In the genomic region with DNA sequence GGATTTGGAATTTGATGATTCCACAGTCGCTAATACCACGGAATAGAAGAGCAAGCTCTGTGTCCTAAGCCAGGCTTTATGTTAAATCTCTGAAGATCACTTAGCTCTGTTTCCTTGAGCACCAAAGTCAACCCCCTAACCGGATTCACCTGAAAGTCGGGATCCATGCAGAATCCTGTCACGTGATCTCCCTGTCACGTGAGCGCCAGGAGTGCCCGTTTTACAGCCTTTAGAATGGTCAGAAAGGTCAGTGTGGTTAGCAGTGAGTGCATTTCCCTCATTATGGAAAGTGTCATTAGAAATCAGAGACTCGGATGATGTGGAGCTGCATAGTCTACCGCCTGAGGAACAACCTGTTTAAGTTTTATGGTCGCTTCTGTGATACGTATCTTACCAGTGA, we compare ENCODE assay signal across 18 mouse cellular contexts. TPM values are rescaled to one million over a fixed set of nuclear protein-coding genes. Genes with fewer than 3 reads are reported as not detected.
DNase-seq lines count a peak whose midpoint lies in the region; ATAC-seq and TF ChIP-seq lines count a peak whose summit lies in the region.
"Had no signal": no experiment of that assay in that cellular context is flagged by ENCODE, and none has a peak within 500 bp of the region (broad histone marks: within the 10 kb centered on the region; RNA-seq: fewer than 3 reads in every experiment).

No protein-coding gene starts in this region.

- H3K4me1 ChIP-seq in heart, embryonic 13.5 days: peaks cover 28% of the 10 kb centered on the region
- H3K4me1 ChIP-seq in testis, adult 2 months (ENCODE audit: control insufficient read depth, insufficient read depth, low read length): peaks cover 8% of the 10 kb centered on the region
- no peaks in the 10 kb centered on the region for H3K4me1 ChIP-seq in embryonic facial prominence, embryonic 14.5 days (ENCODE audit: control insufficient read depth, insufficient read depth, low read length)
- H3K4me1 ChIP-seq: embryonic facial prominence, embryonic 15.5 days; hindbrain, embryonic 13.5 days; intestine, embryonic 15.5 days; neural tube, embryonic 13.5 days had no signal

- H3K36me3 ChIP-seq in heart, embryonic 13.5 days: no peaks in the 10 kb centered on the region
- no peaks in the 10 kb centered on the region for H3K36me3 ChIP-seq in testis, adult 2 months (ENCODE audit: control insufficient read depth, insufficient read depth, low read length)
- no peaks in the 10 kb centered on the region for H3K36me3 ChIP-seq in embryonic facial prominence, embryonic 14.5 days (ENCODE audit: control insufficient read depth, insufficient read depth, low read length)
- H3K36me3 ChIP-seq: embryonic facial prominence, embryonic 15.5 days; hindbrain, embryonic 13.5 days; intestine, embryonic 15.5 days; neural tube, embryonic 13.5 days had no signal

- H3K4me2 ChIP-seq in heart, embryonic 13.5 days: peak overlapping the region; percentile 36; the same call in 1 of the 2 replicates
- no peak overlapping the region; the same call in 1 of the 2 replicates for H3K4me2 ChIP-seq in embryonic facial prominence, embryonic 14.5 days (ENCODE audit: low read depth, low read length)
- H3K4me2 ChIP-seq: embryonic facial prominence, embryonic 15.5 days; hindbrain, embryonic 13.5 days; intestine, embryonic 15.5 days; neural tube, embryonic 13.5 days had no signal

- WGBS in heart, embryonic 13.5 days: 62% methylated on average over 12 of the region's 12 CpGs
- 71% methylated on average over 12 of the region's 12 CpGs for WGBS in embryonic facial prominence, embryonic 14.5 days

- TF ChIP-seq POLR2A in testis, adult 2 months (IDR thresholded peaks at IDR 0.05; ENCODE audit: control insufficient read depth, low read depth, low read length): no peak

- no peak overlapping the region for H3K4me3 ChIP-seq in heart, embryonic 13.5 days
- peak overlapping the region; percentile 61 for H3K4me3 ChIP-seq in testis, adult 2 months (ENCODE audit: control insufficient read depth, low read depth, low read length)
- no peak overlapping the region for H3K4me3 ChIP-seq in embryonic facial prominence, embryonic 14.5 days (ENCODE audit: low read depth, low read length)
- H3K4me3 ChIP-seq: embryonic facial prominence, embryonic 15.5 days; hindbrain, embryonic 13.5 days; intestine, embryonic 15.5 days; neural tube, embryonic 13.5 days had no signal

- TF ChIP-seq CTCF in testis, adult 2 months (IDR thresholded peaks at IDR 0.05; ENCODE audit: control insufficient read depth, insufficient read depth, insufficient replicate concordance, low read depth, low read length): no peak

- H3K27me3 ChIP-seq in heart, embryonic 13.5 days (replicated peaks): no peaks in the 10 kb centered on the region
- H3K27me3 ChIP-seq in testis, adult 2 months (ENCODE audit: control insufficient read depth, insufficient read depth, low read length): no peaks in the 10 kb centered on the region
- no peaks in the 10 kb centered on the region for H3K27me3 ChIP-seq in embryonic facial prominence, embryonic 14.5 days (replicated peaks; ENCODE audit: control insufficient read depth, insufficient read depth, low read length)
- H3K27me3 ChIP-seq: embryonic facial prominence, embryonic 15.5 days; hindbrain, embryonic 13.5 days; intestine, embryonic 15.5 days; neural tube, embryonic 13.5 days had no signal

- H3K9ac ChIP-seq in heart, embryonic 13.5 days: no peak overlapping the region
- no peak overlapping the region for H3K9ac ChIP-seq in embryonic facial prominence, embryonic 14.5 days (ENCODE audit: low read depth, low read length)
- H3K9ac ChIP-seq: embryonic facial prominence, embryonic 15.5 days; hindbrain, embryonic 13.5 days; intestine, embryonic 15.5 days; neural tube, embryonic 13.5 days had no signal

- H3K27ac ChIP-seq in heart, embryonic 13.5 days (replicated peaks): no peak overlapping the region
- peak overlapping the region; percentile 69 for H3K27ac ChIP-seq in testis, adult 2 months (ENCODE audit: control insufficient read depth, insufficient read depth, low read depth, low read length)
- no peak overlapping the region for H3K27ac ChIP-seq in embryonic facial prominence, embryonic 14.5 days (replicated peaks; ENCODE audit: low read depth, low read length)
- H3K27ac ChIP-seq: embryonic facial prominence, embryonic 15.5 days; hindbrain, embryonic 13.5 days; intestine, embryonic 15.5 days; neural tube, embryonic 13.5 days had no signal

- ATAC-seq in heart, embryonic 13.5 days (ENCODE audit: extremely low read depth, insufficient number of reproducible peaks, low FRiP score, low TSS enrichment): no peak
- no peak for ATAC-seq in embryonic facial prominence, embryonic 14.5 days (ENCODE audit: low read depth)
- ATAC-seq: forebrain, embryonic 14.5 days; intestine, embryonic 15.5 days had no signal

- no peak for DNase-seq in heart, postnatal 4 days
- no peak for DNase-seq in testis, postnatal 10 days (ENCODE audit: low spot score)
- peak; percentile 19 for DNase-seq in embryonic facial prominence, embryonic 14.5 days (ENCODE audit: low spot score)
- DNase-seq in testis, postnatal 14 days (ENCODE audit: low spot score): peak; percentile 40
- DNase-seq in T-cell, adult 2 months (ENCODE audit: low spot score): no peak
- no peak for DNase-seq in spleen, postnatal 10 days (ENCODE audit: low spot score in 2 of 2)
- DNase-seq: cerebellum, adult 11 months; cerebellum, postnatal 36 days; heart, adult 18-20 months; kidney, postnatal 14 days had no signal

- H3K9me3 ChIP-seq in heart, embryonic 13.5 days: no peaks in the 10 kb centered on the region
- H3K9me3 ChIP-seq in embryonic facial prominence, embryonic 14.5 days (ENCODE audit: control insufficient read depth, low read length): no peaks in the 10 kb centered on the region
- H3K9me3 ChIP-seq: embryonic facial prominence, embryonic 15.5 days; hindbrain, embryonic 13.5 days; intestine, embryonic 15.5 days had no signal

RNA-seq across cellular contexts. Expression of a gene that starts 43.1 kb away (rescaled TPM):
- 4.7 and 5.3 TPM in 2 replicates for polyA plus RNA-seq in heart, embryonic 13.5 days (2015; fragmentation: Nextera tagmentation; extraction: Ambion mirVana)
- 10 to 100 TPM; 69.3 to 75.7 TPM for total RNA-seq in heart, postnatal 4 days (2021)
- 3.2 and 3.5 TPM in 2 replicates for polyA plus RNA-seq in testis, adult 2 months (2012; rRNA removed)
- 8.2 and 11.2 TPM in 2 replicates for polyA plus RNA-seq in embryonic facial prominence, embryonic 14.5 days (2014; fragmentation: Nextera tagmentation; extraction: Ambion mirVana)
- total RNA-seq: monocyte, adult 5-6 weeks had no signal

Comparison
In these comparisons a context has a peak if more than half of its experiments do, and no peak if none do; other contexts are left out.
1. DNase-seq: peak in embryonic facial prominence, embryonic 14.5 days (single experiment) and testis, postnatal 14 days (single experiment); none in heart, postnatal 4 days (single experiment), testis, postnatal 10 days (single experiment), T-cell, adult 2 months (single experiment) and spleen, postnatal 10 days (0 of 2).